Mouse (Mus musculus): ENCODE measurements around the gene Ddx1. TPM values are rescaled to one million over a fixed set of nuclear protein-coding genes. Genes with fewer than 3 reads are reported as not detected.
A peak's percentile ranks its signal among the peaks of the same experiment; 100 is the strongest.
"Not testable (repeated sequence)": the region's sequence is repeated elsewhere in the genome, so short reads cannot be mapped to it uniquely, and the experiment has no call there.

The Ddx1 gene
- total RNA-seq, 2 experiments from 2014 or later: 109 to 118 TPM

- no peak for DNase-seq (ENCODE audit: low spot score in 2 of 2)
These were observed 43.3 kb downstream of the Ddx1 start for GRCm38 (mm10) chr12:13205733-13206132.

DNA sequence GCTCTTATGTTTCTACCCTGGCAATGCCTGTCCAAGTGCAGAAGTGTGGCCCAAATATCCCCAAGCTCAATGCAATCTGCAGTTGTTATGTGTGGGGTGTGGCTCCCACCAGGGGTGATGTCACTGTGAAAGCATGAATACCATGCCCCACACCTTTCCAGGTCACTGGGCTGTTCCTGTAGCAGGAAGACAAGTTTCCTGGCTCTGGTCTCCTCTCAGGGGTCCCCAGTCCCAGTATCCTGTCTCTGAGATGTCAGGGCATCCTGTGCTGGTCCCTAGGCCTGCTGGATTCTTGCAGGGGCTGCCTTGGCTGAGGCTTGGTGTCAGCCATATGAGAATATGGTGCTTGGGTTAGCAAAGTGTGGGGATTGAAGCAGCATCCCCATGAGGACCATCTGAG lies 46.7 kb downstream of the Ddx1 start:
- no peak for DNase-seq (ENCODE audit: low spot score in 2 of 2)

- no peak for DNase-seq (ENCODE audit: low spot score in 2 of 2)
These were observed 48.4 kb downstream of the Ddx1 start for GRCm38 (mm10) chr12:13200576-13200975.

DNA sequence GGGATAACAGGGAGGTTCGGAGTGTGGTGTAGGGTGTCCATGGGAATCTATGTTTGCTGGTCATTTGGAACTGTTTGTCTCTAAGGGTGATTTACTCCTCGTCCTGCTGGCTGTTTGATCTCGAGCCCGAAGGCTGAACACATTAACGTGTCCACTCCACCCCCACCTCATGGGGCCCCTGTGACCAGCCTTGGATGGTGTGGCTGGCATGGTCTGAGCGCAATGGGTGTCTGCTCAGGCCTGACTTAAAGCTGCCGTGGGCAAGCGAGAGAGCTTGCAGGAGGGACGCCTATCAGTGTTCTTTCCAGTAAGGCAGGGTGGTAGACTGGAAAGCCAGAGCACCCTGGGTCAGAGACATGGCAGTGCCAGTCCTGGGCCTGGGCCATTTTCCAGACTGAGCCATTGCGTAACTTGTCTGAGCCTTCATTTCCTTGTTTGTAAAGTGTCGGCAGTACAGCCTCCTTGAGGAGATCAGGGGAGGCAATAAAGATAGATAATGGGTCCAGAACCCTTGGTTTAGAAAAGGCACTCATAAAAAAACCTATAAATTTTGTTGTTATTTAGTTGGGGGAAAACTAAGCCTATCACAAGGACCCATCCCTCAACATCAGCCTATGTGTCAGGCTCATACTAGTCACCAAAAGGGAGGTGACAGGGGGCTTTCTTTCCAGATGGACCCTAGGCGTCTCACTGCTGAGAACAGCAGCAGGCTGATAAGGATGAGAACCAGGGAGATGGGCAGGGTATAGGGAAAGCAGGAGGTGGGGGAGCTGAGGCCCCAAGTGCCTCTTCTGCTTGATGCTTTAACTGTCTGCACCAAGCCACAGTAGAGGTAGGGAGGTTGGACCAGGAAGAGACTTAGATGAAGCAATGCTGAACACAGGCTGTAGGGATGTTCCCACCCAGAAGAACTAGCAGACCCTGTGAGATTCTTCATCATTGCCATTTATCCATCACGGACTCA lies 49.4 kb downstream of the Ddx1 start:
- no peak for DNase-seq (ENCODE audit: low spot score in 2 of 2)

DNA sequence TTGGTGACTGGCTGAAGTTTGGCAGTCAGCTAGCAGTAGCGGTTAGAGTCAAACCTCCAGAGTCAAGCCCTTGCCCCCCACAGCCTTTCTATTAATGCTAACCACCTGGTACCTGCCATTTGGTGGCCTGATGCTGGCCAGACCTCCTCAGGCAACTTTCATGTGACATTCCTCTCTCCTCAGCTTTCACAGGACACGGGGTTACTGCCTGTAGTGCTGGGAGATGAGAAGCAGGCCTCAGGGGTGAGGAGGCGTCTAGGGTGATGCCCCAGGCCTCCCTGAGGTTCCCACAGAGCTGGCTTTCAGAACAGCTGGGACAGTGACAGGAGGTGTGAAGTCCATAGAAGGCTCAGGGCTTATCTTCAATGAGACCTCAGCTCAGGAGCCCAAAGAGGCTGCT lies 50.9 kb downstream of the Ddx1 start:
- no peak for DNase-seq (ENCODE audit: low spot score in 2 of 2)

GRCm38 (mm10) chr12:13196146-13196545 lies 52.9 kb downstream of the Ddx1 start:
- DNase-seq (ENCODE audit: low spot score in 2 of 2): no peak

GRCm38 (mm10) chr12:13195506-13195905 lies 53.5 kb downstream of the Ddx1 start:
- no peak for DNase-seq (ENCODE audit: low spot score in 2 of 2)

GRCm38 (mm10) chr12:13188059-13188700 lies 60.8 kb downstream of the Ddx1 start:
- no peak for DNase-seq (ENCODE audit: low spot score in 2 of 2)

DNA sequence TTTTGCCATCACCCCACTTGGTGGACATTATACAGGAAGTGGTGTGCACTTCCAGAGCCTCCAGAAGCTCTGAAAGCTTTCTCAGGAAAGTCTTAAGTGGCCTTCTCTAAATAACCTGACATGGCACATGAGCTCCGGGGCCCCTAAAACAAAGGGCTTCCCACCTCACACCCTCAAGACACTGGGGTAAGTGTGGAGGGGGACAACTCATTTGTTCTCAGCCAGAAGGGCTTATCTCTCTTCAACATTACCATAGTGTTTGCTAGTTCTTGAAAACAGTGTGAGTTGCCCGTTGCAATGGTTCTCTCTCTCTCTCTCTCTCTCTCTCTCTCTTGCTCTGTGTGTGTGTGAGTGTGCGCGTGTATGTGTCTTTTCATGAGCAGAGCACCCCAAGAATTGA lies 62.8 kb downstream of the Ddx1 start:
- no peak for DNase-seq (ENCODE audit: low spot score in 2 of 2)

GRCm38 (mm10) chr12:13184873-13185361 lies 64.1 kb downstream of the Ddx1 start:
- DNase-seq (ENCODE audit: low spot score in 2 of 2): no peak

- not testable (repeated sequence) for DNase-seq (ENCODE audit: low spot score in 2 of 2)
These were observed 64.9 kb downstream of the Ddx1 start for GRCm38 (mm10) chr12:13184136-13184535.

DNA sequence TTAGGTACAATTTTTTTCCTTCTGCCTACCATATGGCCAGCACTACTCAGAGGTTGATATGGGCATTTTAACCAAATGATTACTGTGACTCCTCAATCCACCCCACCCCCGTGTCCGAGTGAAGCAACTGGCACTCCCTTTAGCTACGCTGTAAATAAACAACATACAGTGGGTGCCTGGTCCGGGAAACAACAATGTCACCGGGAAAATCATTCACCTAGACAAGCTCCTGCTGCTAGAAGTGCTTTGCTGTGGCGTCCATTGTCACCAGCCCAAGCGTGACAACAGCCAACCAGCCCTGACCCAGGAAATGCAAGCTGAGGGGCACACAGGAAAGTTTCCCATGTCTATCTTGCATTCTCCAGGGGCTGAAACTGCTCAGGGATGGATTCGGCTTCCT lies 66.8 kb downstream of the Ddx1 start:
- DNase-seq (ENCODE audit: low spot score in 2 of 2): no peak

DNA sequence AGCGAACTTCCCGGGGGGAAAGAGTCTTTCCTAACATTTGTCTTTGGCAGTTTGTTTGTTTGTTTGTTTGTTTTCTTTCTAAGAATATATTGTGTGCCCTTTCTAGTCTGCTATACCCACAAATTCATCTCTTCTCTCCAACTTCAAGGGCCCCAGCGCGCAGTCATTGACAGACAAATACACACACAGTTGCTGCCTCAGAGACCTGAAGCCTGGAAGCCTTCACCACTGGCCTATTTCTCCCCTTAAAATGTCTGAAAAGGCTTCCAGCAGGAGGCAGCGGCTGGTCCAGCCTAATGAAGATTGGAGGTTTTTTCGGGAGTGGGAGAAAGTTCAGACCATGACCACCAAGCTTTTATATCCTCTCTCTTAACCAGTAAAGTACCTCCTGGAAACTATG lies 67.3 kb downstream of the Ddx1 start:
- DNase-seq (ENCODE audit: low spot score in 2 of 2): no peak

- no peak for DNase-seq (ENCODE audit: low spot score in 2 of 2)
These were observed 68.2 kb downstream of the Ddx1 start for GRCm38 (mm10) chr12:13180715-13181335.

DNA sequence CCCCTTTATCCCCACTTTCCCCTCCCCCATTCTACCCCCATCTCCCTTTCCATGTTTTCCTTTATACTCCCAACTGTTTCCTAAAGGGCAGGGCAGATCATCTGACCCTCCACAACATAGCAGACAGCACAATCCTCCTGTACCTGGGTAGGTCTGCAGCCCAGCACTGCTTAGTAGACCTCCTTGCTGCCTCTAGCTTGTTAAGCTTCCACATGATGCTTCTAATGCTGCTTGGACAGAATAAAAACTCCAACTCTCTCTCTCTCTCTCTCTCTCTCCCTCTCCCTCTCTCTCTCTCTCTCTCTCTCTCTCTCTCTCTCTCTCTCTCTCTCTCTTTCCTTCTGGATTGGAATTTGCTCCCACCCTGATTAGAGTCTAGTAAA lies 68.7 kb downstream of the Ddx1 start:
- no peak for DNase-seq (ENCODE audit: low spot score in 2 of 2)

- DNase-seq (ENCODE audit: low spot score in 2 of 2): no peak
These were observed 71.4 kb downstream of the Ddx1 start for GRCm38 (mm10) chr12:13177606-13178005.

GRCm38 (mm10) chr12:13176927-13177326 lies 72.1 kb downstream of the Ddx1 start:
- peak in 1 of 2 experiments; percentile 35 for DNase-seq (ENCODE audit: low spot score in 2 of 2)

DNA sequence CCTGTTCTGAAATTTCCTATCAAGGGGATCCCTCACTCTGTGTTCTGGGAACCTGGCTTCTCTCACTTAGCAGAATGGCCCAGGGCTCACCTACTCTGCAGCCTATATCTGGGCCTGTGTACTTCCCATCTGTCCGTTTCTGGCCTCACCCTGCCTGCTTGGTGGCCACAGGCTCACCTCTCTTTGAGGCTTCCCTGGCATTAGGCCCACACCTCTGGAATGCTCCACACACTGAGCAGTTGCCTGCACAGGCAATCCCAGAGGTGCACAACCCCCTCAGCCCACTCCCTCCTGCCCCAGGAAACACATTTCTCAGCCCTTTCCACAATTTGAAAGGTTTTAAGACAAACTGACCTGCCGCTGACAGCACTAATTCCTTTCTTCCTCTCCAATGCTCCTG lies 72.9 kb downstream of the Ddx1 start:
- no peak for DNase-seq (ENCODE audit: low spot score in 2 of 2)

DNA sequence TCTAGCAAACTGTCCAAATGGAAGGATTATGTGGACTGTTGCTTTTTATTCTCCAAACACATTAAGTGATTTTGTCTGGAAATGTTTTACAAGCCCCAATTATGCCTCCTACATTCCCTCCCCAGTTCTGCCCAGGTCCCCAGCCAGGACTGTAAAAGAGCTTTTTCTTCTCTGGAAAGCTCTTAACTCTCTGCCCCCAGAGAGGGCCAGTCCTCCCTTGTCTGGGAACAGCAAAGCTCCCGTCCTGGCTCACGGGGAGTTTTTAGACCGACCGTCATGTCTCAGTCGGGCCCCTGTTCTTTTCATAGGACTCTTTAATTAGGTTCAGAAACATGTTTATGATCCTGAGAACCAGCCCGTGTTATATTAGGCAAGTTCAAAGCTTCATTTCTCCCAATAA lies 75.0 kb downstream of the Ddx1 start:
- DNase-seq (ENCODE audit: low spot score in 2 of 2): no peak

DNA sequence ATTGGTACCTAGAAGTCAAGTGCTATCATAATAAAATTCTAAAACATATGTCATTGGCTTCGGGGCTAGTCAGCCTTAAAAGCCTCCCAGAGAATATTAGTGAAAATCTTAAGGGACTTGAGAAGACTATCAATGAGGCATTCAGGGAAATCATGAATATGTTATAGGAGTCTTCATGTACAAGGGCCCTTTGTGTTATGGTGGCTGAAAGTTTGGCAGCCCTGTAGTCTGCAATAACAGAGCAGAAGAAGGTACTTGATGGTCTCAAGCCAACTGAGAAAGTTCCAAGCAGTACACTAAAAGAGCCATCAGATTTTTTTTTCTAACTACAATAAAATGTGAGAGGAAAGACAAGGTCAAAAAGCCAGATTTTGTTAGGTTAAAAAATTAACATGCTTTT lies 80.9 kb downstream of the Ddx1 start:
- DNase-seq (ENCODE audit: low spot score in 2 of 2): no peak

GRCm38 (mm10) chr12:13167116-13167515 lies 81.9 kb downstream of the Ddx1 start:
- peak; percentile 44 to 61 for DNase-seq (ENCODE audit: low spot score in 2 of 2)

All from layer of hippocampus, adult 18-20 months (tissue).